Mouse (Mus musculus) spleen, adult 2 months (tissue): Measurements from ENCODE around the gene Mpeg1.

ENCODE experiments used
- CTCF ChIP-seq: fragments of 200-500 bp; IDR thresholded peaks from 2 replicates; pipeline ENCODE4 v1.5.1; 2011; ENCODE audit warnings: mild to moderate bottlenecking, inconsistent platforms; ENCODE audit not compliant: insufficient read depth, insufficient read length, insufficient replicate concordance; ENCODE audit errors: extremely low read depth
- POLR2A ChIP-seq: fragments of 200-500 bp; IDR thresholded peaks from 2 replicates; pipeline ENCODE4 v1.6.1; 2011; ENCODE audit warnings: low read depth, low read length, inconsistent platforms

GRCm38 (mm10) chr19:12501370-12502347 lies 41.1 kb downstream of the Mpeg1 start, which contains the start of gene Dtx4:
- TF ChIP-seq CTCF = peak; percentile 95; the same call in 1 of the 2 replicates
- no peak for TF ChIP-seq POLR2A
